Mouse (Mus musculus) cerebellum, adult 9-11 months (tissue): Measurements from ENCODE around the gene Shprh.
"Not testable (repeated sequence)": the region's sequence is repeated elsewhere in the genome, so short reads cannot be mapped to it uniquely, and the experiment has no call there.

Experiments
- DNase-seq: peaks from one replicate; pipeline ENCODE4 v3.0.0; 2022

The Shprh gene

DNA sequence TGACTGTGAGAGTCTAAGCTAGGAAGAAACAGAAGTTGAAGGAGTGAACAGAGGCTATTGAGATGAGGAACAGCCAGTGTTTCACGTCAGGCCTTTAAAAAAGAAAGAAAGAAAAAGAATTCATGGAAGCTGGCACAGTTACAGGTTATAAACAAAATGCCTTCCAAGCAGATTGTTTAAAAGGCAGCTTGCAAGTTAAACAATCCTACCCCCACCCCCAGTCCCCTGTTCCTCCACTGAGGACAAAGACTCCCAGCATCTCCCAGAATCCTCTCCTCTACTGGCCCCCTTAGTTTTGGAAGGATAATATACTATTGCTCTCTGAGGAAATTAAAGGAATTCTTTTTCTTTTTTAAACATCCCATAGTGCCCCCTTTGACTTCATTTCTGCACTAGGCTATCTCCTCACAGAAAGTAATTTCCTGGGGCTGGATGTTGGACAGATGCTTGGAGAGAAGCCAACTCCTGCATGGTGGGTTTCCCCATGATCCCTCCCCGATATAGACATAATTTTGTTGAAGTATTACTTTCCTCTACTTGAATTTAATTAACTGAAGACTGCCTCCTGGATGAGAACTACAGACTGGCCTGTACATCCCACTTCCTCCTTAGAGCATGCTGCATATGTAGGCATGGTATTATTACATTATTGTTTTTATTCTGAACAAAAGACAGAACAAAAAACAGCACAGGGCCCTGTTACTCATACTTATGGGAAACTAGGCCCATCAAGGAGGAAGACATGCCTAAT, 101.2 kb downstream of the Shprh start:
- no peak for DNase-seq

DNA sequence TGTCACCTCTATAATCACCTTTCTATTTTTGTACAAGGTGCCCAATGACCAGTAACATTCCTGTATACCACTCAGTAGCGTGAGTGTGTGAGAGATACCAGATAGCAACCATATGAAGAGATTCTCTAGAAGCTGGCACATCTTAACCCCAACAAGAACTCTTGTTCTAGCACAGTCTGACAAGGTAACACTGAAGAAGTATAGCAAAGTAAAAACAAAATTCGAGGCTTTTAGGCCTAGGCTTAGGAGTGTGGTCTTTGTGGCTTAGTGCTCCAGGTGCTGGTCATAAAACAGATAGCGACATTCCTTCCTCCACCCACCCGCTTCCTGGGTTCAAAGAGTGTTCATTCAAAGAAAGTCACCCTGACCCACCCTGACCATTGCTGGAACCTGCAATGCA, 104.4 kb downstream of the Shprh start:
- not testable (repeated sequence) for DNase-seq

DNA sequence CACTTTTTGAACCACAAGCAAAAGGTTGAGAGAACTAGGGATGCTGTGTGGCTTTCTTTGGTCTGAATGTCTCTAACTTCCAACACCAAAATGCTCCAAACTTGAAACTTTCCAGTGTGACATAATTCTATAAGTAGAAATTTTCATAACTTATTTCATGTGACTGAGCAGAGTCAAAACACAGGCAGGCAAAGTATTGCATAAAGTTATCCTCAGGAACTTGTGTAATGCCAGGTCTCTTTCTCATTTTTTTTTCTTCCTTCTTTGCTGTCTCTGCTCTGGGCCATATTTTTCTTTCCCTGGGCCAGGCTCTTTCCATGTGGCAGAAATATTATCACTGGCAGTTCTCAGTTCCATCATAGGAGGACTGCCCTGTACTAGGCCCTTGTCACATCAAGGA, 110.9 kb downstream of the Shprh start:
- no peak for DNase-seq

- DNase-seq = not testable (repeated sequence)
Observed at GRCm38 (mm10) chr10:11262292-11262691, 113.1 kb downstream of the Shprh start.

DNA sequence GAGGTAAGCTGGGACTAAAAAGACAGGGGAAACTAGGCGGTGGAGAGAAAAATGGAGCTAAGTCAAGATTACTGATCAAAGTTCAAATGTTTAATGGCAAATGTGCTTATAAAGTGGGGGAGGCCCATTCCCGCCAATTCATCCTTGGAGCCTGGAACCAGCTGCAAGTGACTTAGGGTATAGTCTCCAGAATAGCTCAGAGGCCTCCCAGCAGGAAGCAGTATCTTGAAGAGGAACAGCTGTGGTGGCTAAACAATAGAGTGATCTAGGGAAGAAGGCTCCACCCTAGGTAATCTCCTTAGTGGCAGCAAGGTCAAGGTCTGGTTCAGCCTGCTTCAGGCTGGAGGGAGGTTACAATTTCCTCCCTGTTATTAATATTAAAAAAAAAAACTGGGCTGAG, 114.6 kb downstream of the Shprh start:
- DNase-seq = not testable (repeated sequence)
